Mouse (Mus musculus): ENCODE measurements around the gene Oca2.

DNA sequence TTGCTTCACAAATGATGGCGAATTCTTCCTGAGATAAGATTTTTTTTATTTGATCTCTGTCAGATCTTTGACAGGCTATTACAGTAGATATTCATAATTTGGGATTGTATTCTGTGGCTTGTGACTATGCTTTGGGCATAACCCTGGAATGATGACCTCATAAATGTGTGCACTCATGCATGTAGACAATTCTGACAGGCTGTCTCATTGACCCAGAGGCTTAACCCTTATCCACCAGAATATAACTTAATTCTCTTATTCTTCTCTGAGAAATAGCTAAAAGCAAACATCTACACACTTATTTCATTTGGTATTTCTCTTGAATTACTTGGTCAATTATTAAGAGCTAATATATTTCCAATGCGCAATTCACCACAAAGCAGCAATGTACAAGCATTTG, 37.9 kb downstream of the Oca2 start:
- TF ChIP-seq HCFC1 (IDR thresholded peaks at IDR 0.05; ENCODE audit: borderline replicate concordance, insufficient read depth, low read length) (no peak), ZC3H11A (IDR thresholded peaks at IDR 0.05; ENCODE audit: borderline replicate concordance, low read depth, low read length) (no peak), CHD2 (IDR thresholded peaks at IDR 0.05; ENCODE audit: low read depth, low read length) (no peak), ZNF384 (IDR thresholded peaks at IDR 0.05; ENCODE audit: low read depth, low read length) (no peak)

All from ES-E14 (cell line).